Mouse (Mus musculus) cerebellum, postnatal 4 days (tissue): Measurements from ENCODE around the gene Gpr34.

Experiments
- DNase-seq, 2 experiments: peaks; one replicate each; pipeline ENCODE4 v3.0.0; 2022; ENCODE audit warnings: low spot score in 2 of 2, mixed read lengths in 1 of 2

Gpr34 gene

GRCm38 (mm10) chrX:13670342-13670741 is 38.5 kb downstream of the Gpr34 start:
- no peak for DNase-seq

DNA sequence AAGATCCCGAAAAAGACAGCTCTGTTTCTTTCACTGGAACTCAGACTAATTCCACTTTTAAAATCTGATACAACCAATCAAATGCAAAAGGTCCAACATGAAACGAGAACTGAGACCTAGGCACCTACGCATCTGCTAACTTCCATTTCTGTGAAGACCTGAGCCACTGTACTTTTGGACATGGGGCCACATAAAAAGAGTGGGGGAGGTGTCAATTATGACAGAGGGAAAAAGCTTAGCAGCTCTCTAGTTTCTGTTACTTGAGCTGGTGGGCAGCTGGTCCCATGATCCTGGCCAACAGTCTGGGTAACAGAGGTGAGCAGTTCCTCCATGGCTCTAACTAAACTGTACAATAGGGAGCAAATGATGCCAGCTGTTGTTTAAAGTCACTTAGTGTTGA is 41.1 kb downstream of the Gpr34 start:
- no peak for DNase-seq

DNA sequence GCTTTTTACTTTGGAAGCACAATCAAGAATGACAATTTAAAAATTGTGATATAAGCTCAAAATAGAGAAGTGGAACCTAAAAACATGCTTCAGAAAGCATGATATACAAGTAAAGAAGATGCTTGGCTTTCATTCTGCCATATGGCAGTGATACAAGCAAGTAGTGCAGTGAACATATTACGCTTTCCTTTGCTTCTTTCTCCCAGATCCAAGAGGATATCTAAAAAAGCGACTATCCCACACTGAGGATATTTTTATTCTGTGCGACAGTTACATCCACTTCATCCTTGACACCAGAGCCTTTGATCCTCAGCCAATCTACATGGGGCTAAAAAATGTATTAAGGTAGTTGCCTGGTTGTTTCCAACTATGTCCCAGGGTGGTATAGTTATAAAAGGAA is 49.9 kb downstream of the Gpr34 start:
- DNase-seq: no peak

DNA sequence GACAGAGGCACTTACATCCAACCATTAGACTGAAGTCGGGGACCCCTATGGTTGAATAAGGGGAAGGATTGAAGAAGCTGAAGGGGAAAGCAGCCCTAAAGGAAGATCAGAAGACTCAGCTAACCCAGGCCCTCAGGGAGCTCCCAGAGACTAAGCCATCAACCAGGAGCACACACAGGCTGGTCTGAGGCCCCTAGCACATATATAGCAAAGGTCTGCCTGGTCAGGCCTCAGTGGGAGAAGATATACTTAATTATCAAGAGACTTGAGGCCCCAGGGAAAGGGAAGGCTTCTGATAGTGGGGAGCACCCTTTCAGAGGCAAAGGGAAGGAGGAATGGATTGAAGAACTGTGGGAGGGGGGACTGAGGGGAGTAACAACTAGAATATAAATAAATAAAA is 54.7 kb downstream of the Gpr34 start:
- DNase-seq: no peak

- DNase-seq: no peak
Observed at GRCm38 (mm10) chrX:13688356-13688755, 56.5 kb downstream of the Gpr34 start.
